Comparison of ENCODE assay signal across 8 mouse cellular contexts in genomic region chr1:166782106-166782505, GRCm38 (mm10).
DNase-seq lines count a peak whose midpoint lies in the region; ATAC-seq lines count a peak whose summit lies in the region.

No protein-coding gene starts in this region.

- peak; percentile 87 for ATAC-seq in megakaryocyte-erythroid progenitor cell, adult 5-6 weeks (replicated peaks; ENCODE audit: low FRiP score, low TSS enrichment, poor library complexity, severe bottlenecking)

- peak; percentile 55 for DNase-seq in heart, adult 8-10 months (ENCODE audit: low spot score)
- no peak for DNase-seq in heart, adult 11 months
- DNase-seq in urinary bladder, postnatal 36 days (ENCODE audit: low spot score in 2 of 2) = peak; percentile 9 to 25
- DNase-seq in urinary bladder, postnatal 25 days (ENCODE audit: low spot score) = no peak
- DNase-seq in cerebellum, postnatal 25 days = peak; percentile 53 to 72
- DNase-seq in induced T-regulatory cell, adult 2 months (ENCODE audit: low read depth) = peak; percentile 1
- no peak for DNase-seq in testis, postnatal 10 days (ENCODE audit: low spot score)

Comparison
In these comparisons a context has a peak if more than half of its experiments do, and no peak if none do; other contexts are left out.
1. DNase-seq: peak in heart, adult 8-10 months (single experiment), urinary bladder, postnatal 36 days (2 of 2), cerebellum, postnatal 25 days (2 of 2) and induced T-regulatory cell, adult 2 months (single experiment); none in heart, adult 11 months (single experiment), urinary bladder, postnatal 25 days (single experiment) and testis, postnatal 10 days (single experiment).